Mouse (Mus musculus) lung, adult 2 months (tissue): Measurements from ENCODE around the gene Ptprk.

Experiments
- CTCF ChIP-seq: fragments of 200-500 bp; IDR thresholded peaks from 2 replicates; pipeline ENCODE4 v1.5.1; 2011; ENCODE audit warnings: mild to moderate bottlenecking, low read length, control low read depth; ENCODE audit not compliant: insufficient read depth
- POLR2A ChIP-seq: fragments of 200-500 bp; IDR thresholded peaks from 2 replicates; pipeline ENCODE4 v1.6.1; 2011; ENCODE audit warnings: low read depth, mild to moderate bottlenecking, control low read depth, low read length, borderline replicate concordance; ENCODE audit errors: extremely low read depth

DNA sequence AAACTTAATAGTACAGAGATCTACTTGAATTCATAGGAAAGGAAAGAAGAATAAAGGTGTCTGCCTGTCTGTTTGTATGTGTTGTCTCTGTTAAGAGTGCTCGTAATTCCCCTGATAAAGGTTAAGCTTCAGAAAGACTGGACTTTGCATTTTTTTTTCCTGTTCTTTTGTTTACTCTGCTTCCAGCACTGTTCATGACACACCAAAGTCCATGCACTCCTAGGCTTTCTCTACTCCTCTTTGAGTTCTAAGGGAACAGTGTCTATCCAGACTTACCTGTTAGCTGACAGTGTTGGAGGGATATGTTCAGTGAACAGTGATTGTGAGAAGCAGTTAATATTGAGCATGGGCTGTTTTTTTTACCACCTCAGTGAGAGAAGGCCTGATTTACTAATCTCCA, 385.3 kb downstream of the Ptprk start:
- TF ChIP-seq CTCF: no peak
- no peak for TF ChIP-seq POLR2A
